Mouse (Mus musculus) monocyte, adult 5-6 weeks (primary cell): ENCODE data around the gene Adcy7. TPM values are rescaled to one million over a fixed set of nuclear protein-coding genes. Genes with fewer than 3 reads are reported as not detected.

Experiments
- ATAC-seq: fragments of 153-309, 156-312 bp; replicated peaks from 2 replicates; pipeline ENCODE4 v1.8.0; 2017; ENCODE audit warnings: mild to moderate bottlenecking; ENCODE audit not compliant: low TSS enrichment, insufficient number of reproducible peaks, severe bottlenecking, poor library complexity, low FRiP score
- total RNA-seq: library from RNA; stranded (forward); fragments of 200-1000, 200-491, 200-594 nt; gene quantifications from 3 replicates; pipeline ENCODE4 v1.2.3, GENCODE M21; 2017

The Adcy7 gene
- total RNA-seq, 1 experiment from 2014 or later = 156 TPM

GRCm38 (mm10) chr8:88318151-88318550 lies 45.9 kb downstream of the Adcy7 start:
- no peak for ATAC-seq

GRCm38 (mm10) chr8:88320134-88320533 lies 47.9 kb downstream of the Adcy7 start:
- ATAC-seq = no peak

- no peak for ATAC-seq
These were observed 49.2 kb downstream of the Adcy7 start for GRCm38 (mm10) chr8:88321387-88321786.

GRCm38 (mm10) chr8:88323523-88323922 lies 51.3 kb downstream of the Adcy7 start:
- ATAC-seq = no peak

- no peak for ATAC-seq
These were observed 52.6 kb downstream of the Adcy7 start for GRCm38 (mm10) chr8:88324760-88325159.

- no peak for ATAC-seq
These were observed 53.0 kb downstream of the Adcy7 start for GRCm38 (mm10) chr8:88325251-88325650.

GRCm38 (mm10) chr8:88325795-88326194 lies 53.6 kb downstream of the Adcy7 start:
- no peak for ATAC-seq

GRCm38 (mm10) chr8:88326328-88326727 lies 54.1 kb downstream of the Adcy7 start:
- no peak for ATAC-seq

- ATAC-seq = no peak
These were observed 56.5 kb downstream of the Adcy7 start for GRCm38 (mm10) chr8:88328689-88329088.

GRCm38 (mm10) chr8:88330816-88331215 lies 58.6 kb downstream of the Adcy7 start:
- no peak for ATAC-seq

- no peak for ATAC-seq
These were observed 62.2 kb downstream of the Adcy7 start for GRCm38 (mm10) chr8:88334384-88334783.

- ATAC-seq = no peak
These were observed 62.8 kb downstream of the Adcy7 start for GRCm38 (mm10) chr8:88334975-88335374.

GRCm38 (mm10) chr8:88339221-88339620 lies 67.0 kb downstream of the Adcy7 start:
- ATAC-seq = no peak

- no peak for ATAC-seq
These were observed 67.9 kb downstream of the Adcy7 start for GRCm38 (mm10) chr8:88339887-88340695.

GRCm38 (mm10) chr8:88342026-88342425 lies 69.8 kb downstream of the Adcy7 start:
- no peak for ATAC-seq

GRCm38 (mm10) chr8:88349046-88349445 lies 76.8 kb downstream of the Adcy7 start:
- ATAC-seq = no peak

GRCm38 (mm10) chr8:88357226-88357933 lies 85.2 kb downstream of the Adcy7 start:
- ATAC-seq = no peak

GRCm38 (mm10) chr8:88357946-88358345 lies 85.7 kb downstream of the Adcy7 start:
- no peak for ATAC-seq

GRCm38 (mm10) chr8:88359959-88360358 lies 87.8 kb downstream of the Adcy7 start:
- ATAC-seq = no peak
